Mouse (Mus musculus) forebrain, embryonic 14.5 days (tissue): ENCODE results near the gene Pld5. TPM values are rescaled to one million over a fixed set of nuclear protein-coding genes. Genes with fewer than 3 reads are reported as not detected.
A peak's percentile ranks its signal among the peaks of the same experiment; 100 is the strongest.

Experiments
- ATAC-seq: fragments of 200-750 bp; cut with Nextera tagmentation; 2 replicates; pipeline ENCODE4 v1.8.0; 2017; ENCODE audit warnings: mild to moderate bottlenecking, moderate library complexity
- DNase-seq: peaks from one replicate; pipeline ENCODE4 v3.0.0-alpha.2; 2015; ENCODE audit warnings: low spot score
- H3K27ac ChIP-seq: fragments of 300-500 bp; sonication (generic); 2 replicates; pipeline ENCODE4 v1.5.1; 2014; ENCODE audit warnings: low read depth, mild to moderate bottlenecking, control low read depth, low read length, moderate library complexity
- H3K27me3 ChIP-seq: fragments of 300-500 bp; sonication (generic); replicated peaks from 2 replicates; pipeline ENCODE4 v1.6.1; 2014; ENCODE audit warnings: low read length, control low read depth, mixed read lengths; ENCODE audit not compliant: control insufficient read depth, insufficient read depth
- H3K36me3 ChIP-seq: fragments of 300-500 bp; sonication (generic); 2 replicates; pipeline ENCODE4 v1.6.1; 2014; ENCODE audit warnings: low read length, control low read depth; ENCODE audit not compliant: control insufficient read depth, insufficient read depth
- H3K4me1 ChIP-seq: fragments of 300-500 bp; sonication (generic); 2 replicates; pipeline ENCODE4 v1.6.1; 2014; ENCODE audit warnings: antibody characterized with exemption, low read length, control low read depth; ENCODE audit not compliant: control insufficient read depth, insufficient read depth
- H3K4me2 ChIP-seq: fragments of 300-500 bp; sonication (generic); 2 replicates; pipeline ENCODE4 v1.6.1; 2014; ENCODE audit warnings: mild to moderate bottlenecking, control low read depth, low read length
- H3K4me3 ChIP-seq: fragments of 300-500 bp; sonication (generic); 2 replicates; pipeline ENCODE4 v1.5.1; 2014; ENCODE audit warnings: low read depth, low read length, control low read depth
- H3K9ac ChIP-seq: fragments of 300-500 bp; sonication (generic); 2 replicates; pipeline ENCODE4 v1.6.1; 2014; ENCODE audit warnings: mild to moderate bottlenecking, low read length, control low read depth, moderate library complexity
- H3K9me3 ChIP-seq: fragments of 300-500 bp; sonication (generic); replicated peaks from 2 replicates; pipeline ENCODE4 v1.6.1; 2016; ENCODE audit warnings: low read length, control low read depth, mixed read lengths; ENCODE audit not compliant: control insufficient read depth
- WGBS: fragments of 180-500 bp; shearing (Covaris S2); extraction: QIAGEN DNeasy Blood & Tissue Kit; methylation state at CpG from one replicate; pipeline ENCODE4 v1.1.7; 2014; 5-methylcytosine and 5-hydroxymethylcytosine counted together
- polyA plus RNA-seq: library from polyadenylated mRNA; unstranded; fragments of >200 nt; fragmentation: Nextera tagmentation; extraction: Ambion mirVana; gene quantifications from 2 replicates; pipeline ENCODE4 v1.2.1, GENCODE M21; 2014

Pld5 gene
- polyA plus RNA-seq, 1 experiment from 2014 or later: 0.33 TPM

DNA sequence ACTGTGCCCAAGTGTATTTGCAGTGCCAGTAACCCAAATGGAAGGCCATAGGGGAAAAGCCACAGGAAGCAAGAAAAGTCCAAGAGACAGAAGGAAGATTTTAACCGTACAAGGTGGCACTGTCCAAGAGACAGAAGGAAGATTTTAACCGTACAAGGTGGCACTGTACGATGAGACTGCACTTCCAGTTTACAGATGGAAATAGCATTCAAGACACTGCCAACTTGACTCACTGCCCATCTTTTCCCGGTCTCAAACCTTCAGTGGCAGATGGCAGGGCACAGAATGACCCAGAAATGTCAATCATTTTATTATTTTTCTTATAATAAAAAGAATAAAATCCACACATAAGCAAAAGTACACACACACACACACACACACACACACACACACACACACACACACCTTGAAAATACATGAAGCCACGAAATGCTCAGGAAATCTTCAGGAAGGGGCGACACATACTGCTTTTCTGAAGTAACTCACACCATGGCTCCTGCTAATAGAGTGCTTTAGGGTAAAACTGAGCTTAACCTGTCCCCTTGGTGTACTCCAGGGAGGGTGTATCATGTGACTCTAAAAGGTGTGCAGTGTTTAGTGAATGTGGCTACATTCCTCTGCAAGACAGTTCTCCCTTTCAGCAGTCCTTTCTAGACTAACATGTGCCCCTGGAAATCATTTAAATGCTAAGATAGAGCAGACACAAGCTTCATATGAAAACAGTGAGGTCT lies 77.9 kb downstream of the Pld5 start:
- DNase-seq (peak; percentile 57), ATAC-seq (no peak; the same call in 1 of the 2 replicates)
- Histone ChIP-seq H3K4me3 (no peak overlapping the region), H3K27me3 (no peaks in the 10 kb centered on the region), H3K27ac (no peak overlapping the region), H3K4me1 (no peaks in the 10 kb centered on the region), H3K9ac (no peak overlapping the region), H3K4me2 (no peak overlapping the region), H3K36me3 (no peaks in the 10 kb centered on the region), H3K9me3 (no peaks in the 10 kb centered on the region)
- 72% methylated on average over 6 of the region's 6 CpGs for WGBS

DNA sequence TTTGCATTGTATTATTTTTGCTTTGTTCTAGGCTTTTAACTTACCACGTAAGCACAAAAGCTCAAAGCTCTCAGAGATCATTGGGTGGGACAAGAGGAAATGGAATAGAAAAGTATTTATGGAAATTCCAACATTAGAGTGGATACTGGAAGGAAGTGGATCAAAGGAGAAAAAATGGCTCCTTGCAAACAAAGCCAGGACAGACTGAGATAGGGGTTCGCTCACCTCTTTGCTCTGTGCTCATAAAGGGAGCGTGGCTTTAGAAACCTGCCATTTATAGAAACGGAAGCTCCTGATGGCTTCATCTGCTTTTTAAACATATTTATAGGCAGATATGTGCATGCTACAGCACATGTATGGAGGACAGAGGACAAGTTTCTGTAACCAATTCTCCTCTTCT lies 78.8 kb downstream of the Pld5 start:
- 84% methylated on average over 4 of the region's 4 CpGs for WGBS

DNA sequence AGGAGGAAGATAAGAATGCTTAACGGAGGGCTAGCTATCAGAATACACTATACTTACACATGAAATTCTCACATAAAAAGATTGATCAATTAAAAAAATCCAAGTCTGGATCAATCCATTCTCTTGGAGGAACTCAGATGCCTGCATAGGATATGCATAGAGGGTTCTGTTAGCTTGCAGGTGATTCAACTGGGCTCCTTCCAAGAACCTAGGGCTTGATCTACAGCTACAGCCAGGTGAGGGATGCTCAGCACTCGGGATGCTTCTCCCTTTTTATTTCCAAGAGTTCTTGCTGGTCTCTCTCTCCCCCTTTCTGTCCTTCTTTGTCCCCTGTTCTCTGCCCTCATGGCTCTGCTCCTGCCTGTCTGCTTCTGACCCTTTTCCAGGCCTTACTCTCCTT lies 80.4 kb downstream of the Pld5 start:
- WGBS: 69% methylated on average over 2 of the region's 2 CpGs

More for the DNA sequence above, 78.8 kb downstream of the Pld5 start:
- Histone ChIP-seq H3K4me3 (no peak overlapping the region), H3K9ac (no peak overlapping the region), H3K4me1 (no peaks in the 10 kb centered on the region), H3K27me3 (no peaks in the 10 kb centered on the region), H3K4me2 (no peak overlapping the region), H3K36me3 (no peaks in the 10 kb centered on the region), H3K27ac (no peak overlapping the region), H3K9me3 (no peaks in the 10 kb centered on the region)
- ATAC-seq (no peak), DNase-seq (no peak)

DNA sequence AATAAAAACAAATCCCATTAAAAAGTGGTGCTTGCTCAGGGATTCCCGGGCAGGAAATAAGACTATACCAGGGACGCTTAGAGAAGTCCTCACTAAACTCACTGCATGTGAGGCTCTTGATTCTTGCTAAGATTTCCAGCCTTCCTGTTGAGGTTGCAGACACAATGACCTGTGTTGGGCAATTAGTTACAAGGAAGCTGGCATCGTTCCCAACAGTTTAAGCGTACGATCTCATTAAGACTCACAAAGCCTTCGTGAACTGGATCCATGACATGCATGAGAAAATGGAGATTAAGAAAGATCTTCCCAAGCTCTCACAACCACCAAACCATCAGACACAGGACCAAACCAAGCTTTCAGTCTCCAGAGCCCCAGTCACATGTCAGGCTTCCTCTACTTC lies 91.1 kb downstream of the Pld5 start:
- no peak overlapping the region for H3K27ac ChIP-seq
- ATAC-seq (no peak), DNase-seq (peak; percentile 63)
- no peak overlapping the region for H3K9ac ChIP-seq
- no peaks in the 10 kb centered on the region for H3K36me3 ChIP-seq
- 17% methylated on average over 6 of the region's 6 CpGs for WGBS
- no peaks in the 10 kb centered on the region for H3K4me1 ChIP-seq
- no peaks in the 10 kb centered on the region for H3K9me3 ChIP-seq
- H3K4me2 ChIP-seq: no peak overlapping the region
- H3K27me3 ChIP-seq: no peaks in the 10 kb centered on the region
- H3K4me3 ChIP-seq: no peak overlapping the region

More for the DNA sequence above, 80.4 kb downstream of the Pld5 start:
- no peaks in the 10 kb centered on the region for H3K36me3 ChIP-seq
- no peaks in the 10 kb centered on the region for H3K27me3 ChIP-seq
- H3K4me2 ChIP-seq: no peak overlapping the region
- no peak overlapping the region for H3K4me3 ChIP-seq
- ATAC-seq (no peak), DNase-seq (no peak)
- no peak overlapping the region for H3K9ac ChIP-seq
- no peak overlapping the region for H3K27ac ChIP-seq
- no peaks in the 10 kb centered on the region for H3K9me3 ChIP-seq
- no peaks in the 10 kb centered on the region for H3K4me1 ChIP-seq

DNA sequence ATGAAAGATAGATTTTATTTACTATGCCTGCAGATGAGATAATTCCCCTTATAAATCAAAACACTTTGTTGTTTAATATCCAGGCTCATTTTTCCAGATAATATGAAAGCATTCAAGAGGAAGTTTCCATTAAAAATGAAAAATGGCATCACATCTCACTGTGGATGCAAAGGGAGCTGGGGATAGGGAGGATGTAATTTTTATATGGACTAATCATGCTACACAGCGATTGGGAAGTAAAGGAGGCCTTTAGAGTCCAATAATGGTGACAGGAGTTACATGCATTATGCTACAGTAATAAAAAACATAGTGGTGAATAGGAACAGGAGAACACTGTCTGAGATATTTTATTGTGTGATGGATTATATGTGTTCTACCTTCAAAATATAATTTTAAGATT lies 100.1 kb downstream of the Pld5 start:
- 87% methylated on average over 1 of the region's 1 CpGs for WGBS
- Histone ChIP-seq H3K9me3 (no peaks in the 10 kb centered on the region), H3K9ac (no peak overlapping the region), H3K4me2 (no peak overlapping the region), H3K36me3 (no peaks in the 10 kb centered on the region), H3K27ac (no peak overlapping the region), H3K27me3 (no peaks in the 10 kb centered on the region), H3K4me1 (no peaks in the 10 kb centered on the region), H3K4me3 (no peak overlapping the region)
- DNase-seq (no peak), ATAC-seq (no peak)

DNA sequence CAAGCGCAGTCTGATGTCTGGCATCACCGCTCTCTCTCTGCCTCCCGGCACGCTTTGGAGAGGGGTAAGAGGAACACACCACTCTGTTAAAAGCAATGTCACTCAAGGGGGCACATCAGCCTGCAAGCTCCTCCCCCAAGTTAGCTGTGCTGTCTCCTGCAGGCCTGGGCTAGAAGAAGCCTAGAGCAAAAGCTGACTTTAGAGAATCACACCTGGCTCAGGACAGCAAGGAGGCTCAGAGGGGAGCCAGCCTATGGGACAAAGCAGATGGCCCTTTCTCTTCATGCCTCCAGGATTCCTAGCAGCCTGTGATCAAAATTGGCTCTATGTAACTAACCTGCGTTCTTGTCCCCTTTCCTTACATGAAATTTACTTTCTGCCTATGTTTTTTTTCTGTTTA lies 107.3 kb downstream of the Pld5 start:
- Histone ChIP-seq H3K4me2 (no peak overlapping the region), H3K9ac (no peak overlapping the region), H3K4me1 (no peaks in the 10 kb centered on the region), H3K4me3 (no peak overlapping the region), H3K27me3 (no peaks in the 10 kb centered on the region), H3K36me3 (no peaks in the 10 kb centered on the region), H3K27ac (no peak overlapping the region), H3K9me3 (no peaks in the 10 kb centered on the region)
- DNase-seq (no peak), ATAC-seq (no peak)
- WGBS: 69% methylated on average over 5 of the region's 5 CpGs

DNA sequence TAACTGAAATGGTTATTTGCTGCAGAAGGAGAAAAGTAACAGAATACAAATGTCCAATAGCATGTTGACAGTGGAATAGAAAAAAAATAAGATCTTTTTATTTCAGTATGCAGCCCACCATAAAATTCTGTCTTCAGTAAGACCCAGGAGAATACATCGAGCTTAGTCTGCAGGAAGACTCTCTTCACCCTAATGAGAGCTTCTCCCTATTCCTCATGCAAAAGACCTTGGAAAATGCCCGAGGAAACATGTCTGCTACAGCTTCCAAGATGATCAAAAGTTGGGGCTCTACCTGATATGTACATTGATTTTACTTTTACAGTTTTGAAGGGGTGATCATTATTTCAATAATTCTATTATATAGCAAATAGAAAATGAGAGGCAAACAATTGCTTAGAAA lies 108.0 kb downstream of the Pld5 start:
- no peak for ATAC-seq
- Histone ChIP-seq H3K27ac (no peak overlapping the region), H3K27me3 (no peaks in the 10 kb centered on the region), H3K4me2 (no peak overlapping the region), H3K9ac (no peak overlapping the region), H3K4me3 (no peak overlapping the region), H3K4me1 (no peaks in the 10 kb centered on the region), H3K36me3 (no peaks in the 10 kb centered on the region), H3K9me3 (no peaks in the 10 kb centered on the region)
- WGBS: 73% methylated on average over 2 of the region's 2 CpGs
- no peak for DNase-seq

DNA sequence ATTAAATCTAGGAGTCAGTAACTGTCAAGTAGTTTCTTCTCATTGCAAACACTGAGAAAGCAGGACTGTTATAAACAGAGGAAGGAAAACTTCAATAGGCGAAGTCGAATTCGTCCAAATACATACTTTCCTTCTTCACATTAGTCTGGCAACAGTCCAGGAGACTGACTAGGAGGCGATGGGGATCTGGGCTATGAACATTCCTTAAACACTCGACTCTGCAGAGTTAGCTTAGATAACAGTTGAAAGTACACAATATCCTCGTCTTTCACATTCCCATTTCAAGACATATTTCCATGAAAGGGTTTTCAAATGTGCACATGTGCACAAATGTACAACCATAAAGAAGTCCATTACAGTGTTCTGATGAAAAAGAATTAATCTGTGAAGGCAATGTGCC lies 129.8 kb downstream of the Pld5 start:
- Histone ChIP-seq H3K36me3 (no peaks in the 10 kb centered on the region), H3K27me3 (no peaks in the 10 kb centered on the region), H3K27ac (no peak overlapping the region), H3K4me3 (no peak overlapping the region), H3K9ac (no peak overlapping the region), H3K9me3 (peaks cover 13% of the 10 kb centered on the region; the same call in 1 of the 2 replicates), H3K4me2 (no peak overlapping the region), H3K4me1 (no peaks in the 10 kb centered on the region)
- 85% methylated on average over 6 of the region's 6 CpGs for WGBS
- DNase-seq (no peak), ATAC-seq (no peak)

DNA sequence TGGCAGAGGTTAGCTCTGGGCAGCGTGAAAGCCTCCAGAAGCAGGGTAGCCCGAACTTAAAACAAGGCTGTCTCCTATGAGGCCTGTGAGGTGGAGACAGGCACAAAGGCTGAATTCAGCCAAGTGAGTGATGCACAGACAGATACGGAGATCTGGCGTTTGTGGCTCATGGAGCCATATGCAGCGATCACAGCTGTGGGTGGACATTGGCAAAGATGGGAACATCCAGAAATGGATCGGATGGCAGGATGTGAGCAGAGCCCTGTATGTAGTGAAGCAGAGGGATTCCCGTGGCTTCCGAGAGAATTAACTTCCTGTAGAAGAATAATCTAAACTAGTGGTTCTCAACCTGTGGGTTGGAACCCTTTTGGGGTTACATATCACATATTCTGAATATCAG lies 140.7 kb downstream of the Pld5 start:
- Histone ChIP-seq H3K27me3 (no peaks in the 10 kb centered on the region), H3K9me3 (no peaks in the 10 kb centered on the region), H3K27ac (no peak overlapping the region), H3K4me2 (no peak overlapping the region), H3K4me1 (no peaks in the 10 kb centered on the region), H3K4me3 (no peak overlapping the region), H3K9ac (no peak overlapping the region), H3K36me3 (no peaks in the 10 kb centered on the region)
- ATAC-seq (no peak), DNase-seq (no peak)
- 94% methylated on average over 8 of the region's 8 CpGs for WGBS
